Mouse (Mus musculus) MEL (cell line): ENCODE measurements around the gene Cmklr1. TPM values are rescaled to one million over a fixed set of nuclear protein-coding genes. Genes with fewer than 3 reads are reported as not detected.
"Not testable (repeated sequence)": the region's sequence is repeated elsewhere in the genome, so short reads cannot be mapped to it uniquely, and the experiment has no call there.

Experiments
- DNase-seq: peaks from one replicate; pipeline ENCODE4 v3.0.0; 2011; ENCODE audit warnings: low read depth, low spot score
- H3K27ac ChIP-seq: 2 replicates; pipeline ENCODE4 v1.5.1; 2012; ENCODE audit warnings: low read depth, mild to moderate bottlenecking, control low read depth, low read length, moderate library complexity; ENCODE audit not compliant: control insufficient read depth
- H3K27me3 ChIP-seq, 2 experiments: fragments of 150-350 bp in 1 of 2; sonication (generic) in 1 of 2; 2 replicates each; pipeline ENCODE4 v1.6.1; 2012; ENCODE audit warnings: low read length in 2 of 2, mild to moderate bottlenecking in 2 of 2, improper control_type of control experiment in 1 of 2, moderate library complexity in 1 of 2; ENCODE audit not compliant: insufficient read depth in 2 of 2, control insufficient read depth in 1 of 2
- H3K36me3 ChIP-seq, 2 experiments: 2 replicates each; pipeline ENCODE4 v1.6.1; 2012 to 2014; ENCODE audit warnings: low read length in 2 of 2, improper control_type of control experiment in 1 of 2, inconsistent platforms in 1 of 2, mild to moderate bottlenecking in 1 of 2; ENCODE audit not compliant: insufficient read depth in 2 of 2, control insufficient read depth in 1 of 2
- H3K4me1 ChIP-seq, 2 experiments: fragments of 150-350 bp in 1 of 2; sonication (generic) in 1 of 2; 2 replicates each; pipeline ENCODE4 v1.6.1; 2012; ENCODE audit warnings: low read length in 2 of 2, improper control_type of control experiment in 1 of 2, mild to moderate bottlenecking in 1 of 2; ENCODE audit not compliant: insufficient read depth in 2 of 2, control insufficient read depth in 1 of 2
- H3K4me3 ChIP-seq, 2 experiments: fragments of 150-350 bp in 1 of 2; sonication (generic) in 1 of 2; 2 replicates each; pipeline ENCODE4 v1.5.1; 2012; ENCODE audit warnings: low read depth in 2 of 2, low read length in 2 of 2, mild to moderate bottlenecking in 2 of 2, moderate library complexity in 2 of 2, control low read depth in 1 of 2, improper control_type of control experiment in 1 of 2; ENCODE audit not compliant: control insufficient read depth in 1 of 2, insufficient read depth in 1 of 2
- H3K79me2 ChIP-seq: 2 replicates; pipeline ENCODE4 v1.6.1; 2012; ENCODE audit warnings: mild to moderate bottlenecking, low read length, moderate library complexity; ENCODE audit not compliant: control insufficient read depth, poor library complexity, insufficient read depth
- H3K9ac ChIP-seq: 2 replicates; pipeline ENCODE4 v1.6.1; 2012; ENCODE audit warnings: low read depth, mild to moderate bottlenecking, control low read depth, low read length, moderate library complexity; ENCODE audit not compliant: control insufficient read depth, poor library complexity, severe bottlenecking
- H3K9me3 ChIP-seq: fragments of 150-350 bp; sonication (generic); replicated peaks from 2 replicates; pipeline ENCODE4 v1.6.1; 2012; ENCODE audit warnings: mild to moderate bottlenecking, low read length, improper control_type of control experiment, moderate library complexity; ENCODE audit not compliant: insufficient read depth
- CTCF ChIP-seq, 3 experiments: IDR thresholded peaks in 2 of 3; conservative IDR thresholded peaks in 1 of 3; 2 replicates each; pipeline ENCODE4 v1.5.1; 2011 to 2012; ENCODE audit warnings: low read length in 3 of 3, low read depth in 2 of 3, mild to moderate bottlenecking in 2 of 3, improper control_type of control experiment in 1 of 3, inconsistent platforms in 1 of 3, mixed read lengths in 1 of 3, moderate library complexity in 1 of 3; ENCODE audit not compliant: control insufficient read depth in 1 of 3, insufficient read depth in 1 of 3, poor library complexity in 1 of 3, severe bottlenecking in 1 of 3
- KAT2A ChIP-seq: conservative IDR thresholded peaks from 2 replicates; pipeline ENCODE4 v1.6.1; 2012; ENCODE audit warnings: low read depth, low read length, improper control_type of control experiment, inconsistent platforms
- MAX ChIP-seq: IDR thresholded peaks from 2 replicates; pipeline ENCODE4 v1.6.1; 2011; ENCODE audit warnings: low read length, improper control_type of control experiment
- MAZ ChIP-seq: IDR thresholded peaks from 2 replicates; pipeline ENCODE4 v1.6.1; 2012; ENCODE audit warnings: low read depth, mild to moderate bottlenecking, inconsistent platforms, low read length, improper control_type of control experiment
- MEF2A ChIP-seq: IDR thresholded peaks from 2 replicates; pipeline ENCODE4 v1.6.1; 2014; ENCODE audit warnings: low read depth, mild to moderate bottlenecking, inconsistent platforms, low read length, improper control_type of control experiment; ENCODE audit not compliant: poor library complexity, insufficient replicate concordance, severe bottlenecking; ENCODE audit errors: extremely low read depth
- MYB ChIP-seq: IDR thresholded peaks from 2 replicates; pipeline ENCODE4 v1.6.1; 2011; ENCODE audit warnings: mild to moderate bottlenecking, low read depth, low read length, improper control_type of control experiment
- MYC ChIP-seq: IDR thresholded peaks from 2 replicates; pipeline ENCODE4 v1.6.1; 2011; ENCODE audit warnings: low read depth, mild to moderate bottlenecking, low read length, improper control_type of control experiment, moderate library complexity
- NELFE ChIP-seq: IDR thresholded peaks from 2 replicates; pipeline ENCODE4 v1.6.1; 2011; ENCODE audit warnings: low read depth, low read length, improper control_type of control experiment
- POLR2A ChIP-seq, 2 experiments: IDR thresholded peaks; 2 replicates each; pipeline ENCODE4 v1.6.1; 2011 to 2012; ENCODE audit warnings: low read length in 2 of 2, mild to moderate bottlenecking in 2 of 2, control low read depth in 1 of 2, improper control_type of control experiment in 1 of 2, low read depth in 1 of 2, moderate library complexity in 1 of 2; ENCODE audit not compliant: control insufficient read depth in 1 of 2, insufficient read depth in 1 of 2, poor library complexity in 1 of 2
- POLR2AphosphoS2 ChIP-seq: IDR thresholded peaks from 2 replicates; pipeline ENCODE4 v1.6.1; 2011; ENCODE audit warnings: low read length, improper control_type of control experiment
- RAD21 ChIP-seq: IDR thresholded peaks from 2 replicates; pipeline ENCODE4 v1.6.1; 2011; ENCODE audit warnings: mild to moderate bottlenecking, low read depth, low read length, improper control_type of control experiment
- SMC3 ChIP-seq: IDR thresholded peaks from 2 replicates; pipeline ENCODE4 v1.6.1; 2011; ENCODE audit warnings: low read depth, low read length, improper control_type of control experiment
- UBTF ChIP-seq: IDR thresholded peaks from 2 replicates; pipeline ENCODE4 v1.6.1; 2012; ENCODE audit warnings: low read depth, mild to moderate bottlenecking, inconsistent platforms, low read length, improper control_type of control experiment, moderate library complexity, borderline replicate concordance; ENCODE audit not compliant: insufficient read depth
- ZKSCAN1 ChIP-seq: IDR thresholded peaks from 2 replicates; pipeline ENCODE4 v1.6.1; 2012; ENCODE audit warnings: low read depth, mild to moderate bottlenecking, inconsistent platforms, low read length, improper control_type of control experiment, moderate library complexity
- ZMIZ1 ChIP-seq: IDR thresholded peaks from 2 replicates; pipeline ENCODE4 v1.6.1; 2012; ENCODE audit warnings: low read depth, mild to moderate bottlenecking, inconsistent platforms, low read length, improper control_type of control experiment, moderate library complexity
- polyA plus RNA-seq, 2 experiments: library from polyadenylated mRNA; stranded (reverse) in 1 of 2; unstranded in 1 of 2; fragments of >175 nt in 1 of 2; fragments of >200 nt in 1 of 2; gene quantifications; 2 replicates each; pipeline versions ENCODE4 v1.2.1 to v1.2.4; 2012; ENCODE audit warnings: low replicate concordance in 2 of 2, low read depth in 1 of 2; ENCODE audit not compliant: insufficient read length in 2 of 2, insufficient read depth in 1 of 2, missing spikeins in 1 of 2
- total RNA-seq: library from RNA; depleted of rRNA; stranded (reverse); fragments of 300-350 nt; gene quantifications from 2 replicates; pipeline ENCODE4 v1.2.3, GENCODE M21; 2012

Cmklr1 gene
- total and polyA plus RNA-seq, 3 experiments: not detected

- no peak for TF ChIP-seq MYB
- no peak for TF ChIP-seq NELFE
- TF ChIP-seq MYC: no peak
- TF ChIP-seq ZMIZ1: no peak
- no peak for TF ChIP-seq SMC3
- TF ChIP-seq MEF2A: no peak
- no peak for TF ChIP-seq KAT2A
- no peak for TF ChIP-seq POLR2A (IDR thresholded peaks at IDR 0.05; ENCODE audit: control insufficient read depth in 1 of 2, insufficient read depth in 1 of 2, low read depth in 1 of 2, low read length in 2 of 2, poor library complexity in 1 of 2)
- TF ChIP-seq MAZ: no peak
- Histone ChIP-seq H3K4me1 (no peaks in the 10 kb centered on the region), H3K4me3 (no peak overlapping the region)
Observed at GRCm38 (mm10) chr5:113591166-113591565, 59.1 kb downstream of the Cmklr1 start.

GRCm38 (mm10) chr5:113590010-113590640 is 60.1 kb downstream of the Cmklr1 start:
- DNase-seq: no peak
- H3K27me3 ChIP-seq: no peaks in the 10 kb centered on the region
- TF ChIP-seq UBTF (no peak), MYB (no peak), RAD21 (no peak), MAX (no peak), ZMIZ1 (no peak), CTCF (IDR thresholded peaks at IDR 0.05 in 2 of 3, conservative IDR thresholded peaks at IDR 0.05 in 1 of 3; ENCODE audit: control insufficient read depth in 1 of 3, insufficient read depth in 1 of 3, low read depth in 2 of 3, low read length in 3 of 3, poor library complexity in 1 of 3, severe bottlenecking in 1 of 3) (no peak), ZKSCAN1 (no peak), POLR2AphosphoS2 (no peak)
- TF ChIP-seq, all 39 proteins: peak for 0
- no peak overlapping the region for H3K27ac ChIP-seq
- no peaks in the 10 kb centered on the region for H3K9me3 ChIP-seq
- H3K4me3 ChIP-seq: no peak overlapping the region
- H3K9ac ChIP-seq: no peak overlapping the region
- H3K79me2 ChIP-seq: no peaks in the 10 kb centered on the region
- no peaks in the 10 kb centered on the region for H3K36me3 ChIP-seq
- no peaks in the 10 kb centered on the region for H3K4me1 ChIP-seq

More at GRCm38 (mm10) chr5:113591166-113591565, 59.1 kb downstream of the Cmklr1 start:
- Histone ChIP-seq H3K27me3 (no peaks in the 10 kb centered on the region), H3K27ac (no peak overlapping the region), H3K9me3 (no peaks in the 10 kb centered on the region), H3K9ac (no peak overlapping the region), H3K36me3 (no peaks in the 10 kb centered on the region), H3K79me2 (no peaks in the 10 kb centered on the region)
- no peak for DNase-seq

GRCm38 (mm10) chr5:113586458-113586849 is 63.8 kb downstream of the Cmklr1 start:
- not testable (repeated sequence) for H3K9ac ChIP-seq, H3K4me3 ChIP-seq, H3K79me2 ChIP-seq, DNase-seq, H3K9me3 ChIP-seq, H3K27me3 ChIP-seq, H3K27ac ChIP-seq, H3K36me3 ChIP-seq, H3K4me1 ChIP-seq

GRCm38 (mm10) chr5:113585619-113586457 is 64.4 kb downstream of the Cmklr1 start:
- not testable (repeated sequence) for H3K79me2 ChIP-seq, H3K9ac ChIP-seq, H3K36me3 ChIP-seq, DNase-seq, H3K4me1 ChIP-seq, H3K27me3 ChIP-seq, H3K27ac ChIP-seq, H3K9me3 ChIP-seq, H3K4me3 ChIP-seq
